Mouse (Mus musculus): ENCODE results near the gene Coro6. TPM values are rescaled to one million over a fixed set of nuclear protein-coding genes. Genes with fewer than 3 reads are reported as not detected.

Coro6 gene
- total RNA-seq, 1 experiment = 0.80 TPM

DNA sequence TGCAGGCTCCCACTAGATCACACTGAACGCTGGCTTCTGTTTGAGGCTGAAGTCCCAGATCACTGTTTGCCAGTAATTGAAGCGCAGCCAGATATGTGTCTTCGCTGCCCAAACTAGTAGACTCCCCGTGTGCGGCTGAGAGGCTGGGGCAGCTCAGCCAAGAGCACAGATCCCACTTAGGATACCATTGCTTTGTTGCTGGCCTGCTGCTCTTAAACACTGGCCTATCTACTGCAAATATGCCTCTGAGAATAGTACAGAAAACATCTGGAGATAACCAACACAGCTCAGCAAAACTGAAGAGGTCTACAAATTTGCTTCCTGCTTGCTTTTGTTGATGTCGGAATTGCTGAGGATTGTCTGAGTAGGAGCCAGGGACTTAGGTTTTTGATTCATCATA is 5.3 kb upstream of the Coro6 start:
- H3K27ac ChIP-seq (ENCODE audit: insufficient read depth, low read depth, low read length, poor library complexity, severe bottlenecking) = no peak overlapping the region
- no peaks in the 10 kb centered on the region for H3K36me3 ChIP-seq (ENCODE audit: control insufficient read depth, insufficient read depth, low read length, poor library complexity, severe bottlenecking)
- in situ Hi-C loops (cut with MboI; ENCODE audit: low sequenced_read_pairs in 2 of 2, unreplicated experiment in 2 of 2) = no loop called here
- DNase-seq (ENCODE audit: low read depth, low spot score) = no peak
- no peak overlapping the region for H3K9ac ChIP-seq (ENCODE audit: insufficient read depth, low read depth, low read length, poor library complexity, severe bottlenecking)
- H3K9me3 ChIP-seq (ENCODE audit: control insufficient read depth, insufficient read depth, low read depth, low read length) = no peaks in the 10 kb centered on the region
- H3K4me1 ChIP-seq (ENCODE audit: control insufficient read depth in 2 of 2, insufficient read depth in 2 of 2, low read length in 2 of 2, poor library complexity in 1 of 2) = peaks cover 5 to 19% of the 10 kb centered on the region in 2 experiments; a peak in 3 of 4 replicates
- no peak for TF ChIP-seq MAFK (IDR thresholded peaks at IDR 0.05; ENCODE audit: insufficient read depth, low read depth, low read length)
- no peak for TF ChIP-seq CHD2 (IDR thresholded peaks at IDR 0.05; ENCODE audit: low read depth, low read length)
- TF ChIP-seq HCFC1 (IDR thresholded peaks at IDR 0.05; ENCODE audit: borderline replicate concordance, insufficient read depth, low read length) = no peak
- TF ChIP-seq ZC3H11A (IDR thresholded peaks at IDR 0.05; ENCODE audit: borderline replicate concordance, low read depth, low read length) = no peak
- no peak for TF ChIP-seq ZNF384 (IDR thresholded peaks at IDR 0.05; ENCODE audit: low read depth, low read length)
- H3K4me3 ChIP-seq (ENCODE audit: insufficient read depth in 1 of 2, low read depth in 1 of 2, low read length in 2 of 2, poor library complexity in 1 of 2, severe bottlenecking in 1 of 2) = no peak overlapping the region

DNA sequence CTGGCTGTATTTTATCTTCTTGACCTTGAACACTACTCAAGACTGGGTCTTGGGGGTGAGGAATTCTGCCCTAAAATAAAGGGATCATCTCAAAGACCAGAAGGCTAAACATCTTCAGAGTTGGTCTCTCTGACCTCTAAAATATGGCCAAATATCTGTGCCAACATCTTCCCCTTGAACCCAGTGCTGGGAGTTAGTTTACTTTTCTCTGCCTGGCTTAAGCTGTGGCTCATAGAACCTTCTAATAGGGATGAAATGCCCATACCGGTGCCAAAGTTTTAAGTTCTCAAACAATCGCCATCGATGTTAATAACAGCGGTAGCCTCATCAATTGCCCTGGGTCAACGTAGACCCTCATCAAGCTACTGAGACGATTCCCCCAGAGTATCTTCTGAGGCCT is 355 bp upstream of the Coro6 start:
- no peaks in the 10 kb centered on the region for H3K9me3 ChIP-seq (ENCODE audit: control insufficient read depth, insufficient read depth, low read depth, low read length)
- H3K4me1 ChIP-seq (ENCODE audit: control insufficient read depth in 2 of 2, insufficient read depth in 2 of 2, low read length in 2 of 2, poor library complexity in 1 of 2) = peaks cover 0 to 18% of the 10 kb centered on the region in 2 experiments; a peak in 2 of 4 replicates
- H3K36me3 ChIP-seq (ENCODE audit: control insufficient read depth, insufficient read depth, low read length, poor library complexity, severe bottlenecking) = no peaks in the 10 kb centered on the region
- DNase-seq (ENCODE audit: low read depth, low spot score) = no peak
- no peak overlapping the region for H3K27ac ChIP-seq (ENCODE audit: insufficient read depth, low read depth, low read length, poor library complexity, severe bottlenecking)
- TF ChIP-seq HCFC1 (IDR thresholded peaks at IDR 0.05; ENCODE audit: borderline replicate concordance, insufficient read depth, low read length) (no peak), CHD2 (IDR thresholded peaks at IDR 0.05; ENCODE audit: low read depth, low read length) (no peak)
- peak overlapping the region; percentile 70 for H3K9ac ChIP-seq (ENCODE audit: insufficient read depth, low read depth, low read length, poor library complexity, severe bottlenecking)
- peak overlapping the region; percentile 69 to 78 for H3K4me3 ChIP-seq (ENCODE audit: insufficient read depth in 1 of 2, low read depth in 1 of 2, low read length in 2 of 2, poor library complexity in 1 of 2, severe bottlenecking in 1 of 2)
- in situ Hi-C loops (cut with MboI; ENCODE audit: low sequenced_read_pairs in 2 of 2, unreplicated experiment in 2 of 2) = no loop called here

DNA sequence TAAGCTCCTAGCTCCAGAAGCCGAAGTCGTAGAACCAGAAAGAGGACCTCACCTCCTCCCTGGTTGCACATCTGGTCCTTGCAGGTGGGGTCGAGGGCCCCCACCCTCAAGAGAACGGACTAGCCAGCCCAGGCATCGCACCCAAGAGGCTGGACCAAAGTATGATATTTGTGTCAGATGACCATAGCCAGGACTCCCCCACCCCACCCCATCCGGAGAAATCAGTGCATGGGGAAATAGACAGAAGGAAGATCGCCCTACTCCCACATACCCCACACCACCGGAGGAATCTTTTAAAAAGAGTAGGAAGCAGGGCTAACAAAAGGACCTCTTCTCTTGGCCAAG is 862 bp downstream of the Coro6 start:
- Histone ChIP-seq H3K9ac (ENCODE audit: insufficient read depth, low read depth, low read length, poor library complexity, severe bottlenecking) (no peak overlapping the region), H3K9me3 (ENCODE audit: control insufficient read depth, insufficient read depth, low read depth, low read length) (no peaks in the 10 kb centered on the region), H3K4me1 (ENCODE audit: control insufficient read depth in 2 of 2, insufficient read depth in 2 of 2, low read length in 2 of 2, poor library complexity in 1 of 2) (peaks cover 0 to 25% of the 10 kb centered on the region in 2 experiments; a peak in 1 of 4 replicates), H3K36me3 (ENCODE audit: control insufficient read depth, insufficient read depth, low read length, poor library complexity, severe bottlenecking) (no peaks in the 10 kb centered on the region), H3K4me3 (ENCODE audit: insufficient read depth in 1 of 2, low read depth in 1 of 2, low read length in 2 of 2, poor library complexity in 1 of 2, severe bottlenecking in 1 of 2) (peak overlapping the region; percentile 69 to 78; a peak in 2 of 4 replicates), H3K27ac (ENCODE audit: insufficient read depth, low read depth, low read length, poor library complexity, severe bottlenecking) (no peak overlapping the region)
- in situ Hi-C loops (cut with MboI; ENCODE audit: low sequenced_read_pairs in 2 of 2, unreplicated experiment in 2 of 2) = no loop called here
- DNase-seq (ENCODE audit: low read depth, low spot score) = no peak
- TF ChIP-seq HCFC1 (IDR thresholded peaks at IDR 0.05; ENCODE audit: borderline replicate concordance, insufficient read depth, low read length) = no peak
- no peak for TF ChIP-seq MAFK (IDR thresholded peaks at IDR 0.05; ENCODE audit: insufficient read depth, low read depth, low read length)
- TF ChIP-seq ZNF384 (IDR thresholded peaks at IDR 0.05; ENCODE audit: low read depth, low read length) = no peak
- TF ChIP-seq ZC3H11A (IDR thresholded peaks at IDR 0.05; ENCODE audit: borderline replicate concordance, low read depth, low read length) = no peak
- TF ChIP-seq CHD2 (IDR thresholded peaks at IDR 0.05; ENCODE audit: low read depth, low read length) = no peak

DNA sequence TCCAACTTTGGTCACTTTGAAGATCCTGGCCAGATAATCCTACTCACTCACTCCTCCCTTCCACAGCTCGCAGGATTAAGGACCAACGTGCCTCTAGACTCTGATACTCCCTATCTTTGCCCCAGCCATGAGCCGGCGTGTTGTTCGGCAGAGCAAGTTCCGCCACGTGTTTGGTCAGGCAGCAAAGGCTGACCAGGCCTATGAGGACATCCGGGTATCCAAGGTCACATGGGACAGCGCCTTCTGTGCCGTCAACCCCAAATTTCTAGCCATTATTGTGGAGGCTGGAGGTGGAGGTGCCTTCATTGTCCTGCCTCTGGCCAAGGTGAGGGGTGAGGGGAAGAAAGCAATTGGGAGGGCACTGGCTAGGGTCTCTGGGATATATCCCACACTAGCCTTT is 1.6 kb downstream of the Coro6 start:
- Histone ChIP-seq H3K9me3 (ENCODE audit: control insufficient read depth, insufficient read depth, low read depth, low read length) (no peaks in the 10 kb centered on the region), H3K4me3 (ENCODE audit: insufficient read depth in 1 of 2, low read depth in 1 of 2, low read length in 2 of 2, poor library complexity in 1 of 2, severe bottlenecking in 1 of 2) (no peak overlapping the region), H3K4me1 (ENCODE audit: control insufficient read depth in 2 of 2, insufficient read depth in 2 of 2, low read length in 2 of 2, poor library complexity in 1 of 2) (peaks cover 0 to 23% of the 10 kb centered on the region in 2 experiments; a peak in 1 of 4 replicates), H3K36me3 (ENCODE audit: control insufficient read depth, insufficient read depth, low read length, poor library complexity, severe bottlenecking) (no peaks in the 10 kb centered on the region), H3K9ac (ENCODE audit: insufficient read depth, low read depth, low read length, poor library complexity, severe bottlenecking) (no peak overlapping the region), H3K27ac (ENCODE audit: insufficient read depth, low read depth, low read length, poor library complexity, severe bottlenecking) (no peak overlapping the region)
- in situ Hi-C loops (cut with MboI; ENCODE audit: low sequenced_read_pairs in 2 of 2, unreplicated experiment in 2 of 2) = no loop called here
- DNase-seq (ENCODE audit: low read depth, low spot score) = no peak
- TF ChIP-seq MAFK (IDR thresholded peaks at IDR 0.05; ENCODE audit: insufficient read depth, low read depth, low read length) (no peak), CHD2 (IDR thresholded peaks at IDR 0.05; ENCODE audit: low read depth, low read length) (no peak), ZNF384 (IDR thresholded peaks at IDR 0.05; ENCODE audit: low read depth, low read length) (no peak), HCFC1 (IDR thresholded peaks at IDR 0.05; ENCODE audit: borderline replicate concordance, insufficient read depth, low read length) (no peak), ZC3H11A (IDR thresholded peaks at IDR 0.05; ENCODE audit: borderline replicate concordance, low read depth, low read length) (no peak)

DNA sequence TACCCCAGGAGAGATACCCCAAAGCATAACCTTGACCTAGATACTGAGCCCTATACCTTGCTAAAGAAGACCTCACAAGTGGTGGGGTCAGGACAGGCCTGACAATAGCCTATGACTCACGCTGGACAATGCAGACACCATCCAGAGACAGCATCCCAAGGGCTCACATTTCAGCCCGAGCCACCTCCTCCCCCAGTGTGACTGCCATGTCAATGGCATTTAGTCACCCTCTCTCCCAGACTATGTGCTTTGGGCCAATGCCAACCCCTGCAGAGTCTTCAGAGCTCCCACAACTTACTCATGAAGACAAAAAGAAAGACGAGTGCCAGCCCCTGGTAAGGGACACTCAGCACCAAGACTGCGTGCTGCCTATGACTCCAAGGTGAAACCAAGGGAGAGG is 2.5 kb downstream of the Coro6 start:
- Histone ChIP-seq H3K4me1 (ENCODE audit: control insufficient read depth in 2 of 2, insufficient read depth in 2 of 2, low read length in 2 of 2, poor library complexity in 1 of 2) (peaks cover 0 to 25% of the 10 kb centered on the region in 2 experiments; a peak in 1 of 4 replicates), H3K36me3 (ENCODE audit: control insufficient read depth, insufficient read depth, low read length, poor library complexity, severe bottlenecking) (no peaks in the 10 kb centered on the region), H3K9me3 (ENCODE audit: control insufficient read depth, insufficient read depth, low read depth, low read length) (no peaks in the 10 kb centered on the region), H3K9ac (ENCODE audit: insufficient read depth, low read depth, low read length, poor library complexity, severe bottlenecking) (no peak overlapping the region), H3K27ac (ENCODE audit: insufficient read depth, low read depth, low read length, poor library complexity, severe bottlenecking) (no peak overlapping the region), H3K4me3 (ENCODE audit: insufficient read depth in 1 of 2, low read depth in 1 of 2, low read length in 2 of 2, poor library complexity in 1 of 2, severe bottlenecking in 1 of 2) (no peak overlapping the region)
- TF ChIP-seq HCFC1 (IDR thresholded peaks at IDR 0.05; ENCODE audit: borderline replicate concordance, insufficient read depth, low read length) (no peak), ZNF384 (IDR thresholded peaks at IDR 0.05; ENCODE audit: low read depth, low read length) (no peak), MAFK (IDR thresholded peaks at IDR 0.05; ENCODE audit: insufficient read depth, low read depth, low read length) (no peak), ZC3H11A (IDR thresholded peaks at IDR 0.05; ENCODE audit: borderline replicate concordance, low read depth, low read length) (no peak), CHD2 (IDR thresholded peaks at IDR 0.05; ENCODE audit: low read depth, low read length) (no peak)
- in situ Hi-C loops (cut with MboI; ENCODE audit: low sequenced_read_pairs in 2 of 2, unreplicated experiment in 2 of 2) = no loop called here
- DNase-seq (ENCODE audit: low read depth, low spot score) = no peak

All from ES-E14 (cell line).